Mouse (Mus musculus): ENCODE results near the gene Tbc1d9. TPM values are rescaled to one million over a fixed set of nuclear protein-coding genes. Genes with fewer than 3 reads are reported as not detected.
"Not testable (repeated sequence)": the region's sequence is repeated elsewhere in the genome, so short reads cannot be mapped to it uniquely, and the experiment has no call there.

The Tbc1d9 gene
- polyA plus RNA-seq, 1 experiment: 5.4 TPM

- TF ChIP-seq POLR2A (IDR thresholded peaks at IDR 0.05; ENCODE audit: low read depth, low read length): no peak
- TF ChIP-seq CTCF (IDR thresholded peaks at IDR 0.05; ENCODE audit: borderline replicate concordance, insufficient read depth, low read length): no peak
- H3K4me1 ChIP-seq (ENCODE audit: control insufficient read depth, insufficient read depth, low read length): no peaks in the 10 kb centered on the region
Measured at GRCm38 (mm10) chr8:83300135-83300534, 135.0 kb downstream of the Tbc1d9 start.

GRCm38 (mm10) chr8:83304946-83305345 lies 139.8 kb downstream of the Tbc1d9 start:
- Histone ChIP-seq H3K27ac (ENCODE audit: insufficient read depth, low read length) (no peak overlapping the region), H3K4me1 (ENCODE audit: control insufficient read depth, insufficient read depth, low read length) (no peaks in the 10 kb centered on the region), H3K4me3 (ENCODE audit: insufficient read depth, low read length) (no peak overlapping the region)
- TF ChIP-seq POLR2A (IDR thresholded peaks at IDR 0.05; ENCODE audit: low read depth, low read length): no peak
- no peak for TF ChIP-seq CTCF (IDR thresholded peaks at IDR 0.05; ENCODE audit: borderline replicate concordance, insufficient read depth, low read length)

More at GRCm38 (mm10) chr8:83300135-83300534, 135.0 kb downstream of the Tbc1d9 start:
- H3K27ac ChIP-seq (ENCODE audit: insufficient read depth, low read length): no peak overlapping the region
- no peak overlapping the region for H3K4me3 ChIP-seq (ENCODE audit: insufficient read depth, low read length)

GRCm38 (mm10) chr8:83309836-83310235 lies 144.7 kb downstream of the Tbc1d9 start:
- Histone ChIP-seq H3K4me1 (ENCODE audit: control insufficient read depth, insufficient read depth, low read length) (no peaks in the 10 kb centered on the region), H3K27ac (ENCODE audit: insufficient read depth, low read length) (no peak overlapping the region), H3K4me3 (ENCODE audit: insufficient read depth, low read length) (no peak overlapping the region)
- no peak for TF ChIP-seq CTCF (IDR thresholded peaks at IDR 0.05; ENCODE audit: borderline replicate concordance, insufficient read depth, low read length)
- no peak for TF ChIP-seq POLR2A (IDR thresholded peaks at IDR 0.05; ENCODE audit: low read depth, low read length)

GRCm38 (mm10) chr8:83315084-83315483 lies 149.9 kb downstream of the Tbc1d9 start:
- H3K4me3 ChIP-seq (ENCODE audit: insufficient read depth, low read length); H3K4me1 ChIP-seq (ENCODE audit: control insufficient read depth, insufficient read depth, low read length); H3K27ac ChIP-seq (ENCODE audit: insufficient read depth, low read length): not testable (repeated sequence)

GRCm38 (mm10) chr8:83315691-83316090 lies 150.5 kb downstream of the Tbc1d9 start:
- Histone ChIP-seq H3K27ac (ENCODE audit: insufficient read depth, low read length) (no peak overlapping the region), H3K4me1 (ENCODE audit: control insufficient read depth, insufficient read depth, low read length) (no peaks in the 10 kb centered on the region)

GRCm38 (mm10) chr8:83320543-83320942 lies 155.4 kb downstream of the Tbc1d9 start:
- H3K27ac ChIP-seq (ENCODE audit: insufficient read depth, low read length): no peak overlapping the region
- H3K4me1 ChIP-seq (ENCODE audit: control insufficient read depth, insufficient read depth, low read length): no peaks in the 10 kb centered on the region
- TF ChIP-seq CTCF (IDR thresholded peaks at IDR 0.05; ENCODE audit: borderline replicate concordance, insufficient read depth, low read length) (no peak), POLR2A (IDR thresholded peaks at IDR 0.05; ENCODE audit: low read depth, low read length) (no peak)
- no peak overlapping the region for H3K4me3 ChIP-seq (ENCODE audit: insufficient read depth, low read length)

More at GRCm38 (mm10) chr8:83315691-83316090, 150.5 kb downstream of the Tbc1d9 start:
- no peak overlapping the region for H3K4me3 ChIP-seq (ENCODE audit: insufficient read depth, low read length)
- TF ChIP-seq CTCF (IDR thresholded peaks at IDR 0.05; ENCODE audit: borderline replicate concordance, insufficient read depth, low read length) (no peak), POLR2A (IDR thresholded peaks at IDR 0.05; ENCODE audit: low read depth, low read length) (no peak)

GRCm38 (mm10) chr8:83322374-83322773 lies 157.2 kb downstream of the Tbc1d9 start:
- no peak overlapping the region for H3K4me3 ChIP-seq (ENCODE audit: insufficient read depth, low read length)
- TF ChIP-seq CTCF (IDR thresholded peaks at IDR 0.05; ENCODE audit: borderline replicate concordance, insufficient read depth, low read length) (no peak), POLR2A (IDR thresholded peaks at IDR 0.05; ENCODE audit: low read depth, low read length) (no peak)
- no peak overlapping the region for H3K27ac ChIP-seq (ENCODE audit: insufficient read depth, low read length)
- H3K4me1 ChIP-seq (ENCODE audit: control insufficient read depth, insufficient read depth, low read length): no peaks in the 10 kb centered on the region

Other genes starting within 250 kb of the Tbc1d9 start
- 0.45 TPM in 1 of 2 replicates, not detected in the other for gene Gm10645, start 818 bp downstream of the Tbc1d9 start, polyA plus RNA-seq (2011; ENCODE audit: insufficient read length, low read depth, missing spikeins)
- gene Ucp1, start 125.0 kb downstream of the Tbc1d9 start, polyA plus RNA-seq (2011; ENCODE audit: insufficient read length, low read depth, missing spikeins): not detected in 2 replicates
- gene Elmod2, start 167.1 kb downstream of the Tbc1d9 start, polyA plus RNA-seq (2011; ENCODE audit: insufficient read length, low read depth, missing spikeins): 13.4 and 20.5 TPM in 2 replicates
- gene Mgat4d, start 183.1 kb downstream of the Tbc1d9 start, polyA plus RNA-seq (2011; ENCODE audit: insufficient read length, low read depth, missing spikeins): not detected in 2 replicates
- gene Clgn, start 224.5 kb downstream of the Tbc1d9 start, polyA plus RNA-seq (2011; ENCODE audit: insufficient read length, low read depth, missing spikeins): not detected in 2 replicates